Mouse (Mus musculus): ENCODE data around the gene Dkkl1. TPM values are rescaled to one million over a fixed set of nuclear protein-coding genes. Genes with fewer than 3 reads are reported as not detected.

Gene Dkkl1
- polyA plus RNA-seq (2012; rRNA removed) = 0.42 and 0.52 TPM in 2 replicates

GRCm38 (mm10) chr7:45211851-45212251 lies at the start of gene Dkkl1:
Dkkl1 (minus strand) TSS chr7:45212147.

GRCm38 (mm10) chr7:45240633-45241388 lies 28.9 kb upstream of the Dkkl1 start, which contains the start of gene Slc6a16:
Slc6a16 (plus strand) TSS chr7:45241085.

GRCm38 (mm10) chr7:45238723-45239496 lies 27.0 kb upstream of the Dkkl1 start, which contains the start of gene Cd37:
Cd37 (minus strand) TSS chr7:45239115.

GRCm38 (mm10) chr7:45215673-45216441 lies 3.9 kb upstream of the Dkkl1 start, which contains the start of gene Tead2:
Tead2 (plus strand) TSS chr7:45215753.

GRCm38 (mm10) chr7:45204380-45205143 lies 7.4 kb downstream of the Dkkl1 start, which contains the start of gene Ccdc155:
Ccdc155 (minus strand) TSS chr7:45204892.

GRCm38 (mm10) chr7:45180896-45181477 lies 31.0 kb downstream of the Dkkl1 start, which contains the start of gene Pth2:
Pth2 (plus strand) TSS chr7:45180995.

GRCm38 (mm10) chr7:45179469-45179868 lies 32.5 kb downstream of the Dkkl1 start, which contains the start of gene Gfy:
Gfy (minus strand) TSS chr7:45179569.

GRCm38 (mm10) chr7:45163735-45164490 lies 48.0 kb downstream of the Dkkl1 start, which contains the start of gene Slc17a7:
Slc17a7 (plus strand) TSS chr7:45163949.

Other genes with a start within 250 kb of the Dkkl1 start
- gene Cpt1c, start 237.3 kb downstream of the Dkkl1 start, polyA plus RNA-seq (2012; rRNA removed) = 2.3 and 2.6 TPM in 2 replicates
- 105 and 112 TPM in 2 replicates for gene Prmt1, start 225.6 kb downstream of the Dkkl1 start, polyA plus RNA-seq (2012; rRNA removed)
- 50.0 and 54.3 TPM in 2 replicates for gene Irf3, start 214.5 kb downstream of the Dkkl1 start, polyA plus RNA-seq (2012; rRNA removed)
- 9.0 and 9.5 TPM in 2 replicates for gene Bcl2l12, start 213.4 kb downstream of the Dkkl1 start, polyA plus RNA-seq (2012; rRNA removed)
- 13.5 and 17.4 TPM in 2 replicates for gene Scaf1, start 195.8 kb downstream of the Dkkl1 start, polyA plus RNA-seq (2012; rRNA removed)
- gene Rras, start 194.2 kb downstream of the Dkkl1 start, polyA plus RNA-seq (2012; rRNA removed) = 41.8 and 53.8 TPM in 2 replicates
- gene Prr12, start 159.3 kb downstream of the Dkkl1 start, polyA plus RNA-seq (2012; rRNA removed) = 1.1 and 1.7 TPM in 2 replicates
- gene Nosip, start 149.7 kb downstream of the Dkkl1 start, polyA plus RNA-seq (2012; rRNA removed) = 24.0 and 24.4 TPM in 2 replicates
- gene Prrg2, start 149.5 kb downstream of the Dkkl1 start, polyA plus RNA-seq (2012; rRNA removed) = 17.7 and 19.5 TPM in 2 replicates
- gene Rcn3, start 119.9 kb downstream of the Dkkl1 start, polyA plus RNA-seq (2012; rRNA removed) = 18.6 and 20.0 TPM in 2 replicates
- 64.9 and 71.1 TPM in 2 replicates for gene Fcgrt, start 108.3 kb downstream of the Dkkl1 start, polyA plus RNA-seq (2012; rRNA removed)
- gene Rps11, start 87.7 kb downstream of the Dkkl1 start, polyA plus RNA-seq (2012; rRNA removed) = 256 and 267 TPM in 2 replicates
- 1,073 and 1,547 TPM in 2 replicates for gene Rpl13a, start 83.4 kb downstream of the Dkkl1 start, polyA plus RNA-seq (2012; rRNA removed)
- gene Gm45713, start 75.9 kb downstream of the Dkkl1 start, polyA plus RNA-seq (2012; rRNA removed) = 0.05 and 0.17 TPM in 2 replicates
- gene Flt3l, start 75.7 kb downstream of the Dkkl1 start, polyA plus RNA-seq (2012; rRNA removed) = 7.5 and 8.3 TPM in 2 replicates
- gene Pih1d1, start 57.8 kb downstream of the Dkkl1 start, polyA plus RNA-seq (2012; rRNA removed) = 32.5 and 35.0 TPM in 2 replicates
- 20.1 and 26.3 TPM in 2 replicates for gene Aldh16a1, start 57.6 kb downstream of the Dkkl1 start, polyA plus RNA-seq (2012; rRNA removed)
- 0.01 TPM in 2 replicates for gene Slc17a7, start 48.2 kb downstream of the Dkkl1 start, polyA plus RNA-seq (2012; rRNA removed)
- not detected in 2 replicates for gene Gfy, start 32.6 kb downstream of the Dkkl1 start, polyA plus RNA-seq (2012; rRNA removed)
- gene Pth2, start 31.2 kb downstream of the Dkkl1 start, polyA plus RNA-seq (2012; rRNA removed) = not detected in 2 replicates
- 0.04 and 0.05 TPM in 2 replicates for gene Ccdc155, start 7.3 kb downstream of the Dkkl1 start, polyA plus RNA-seq (2012; rRNA removed)
- 21.0 and 23.1 TPM in 2 replicates for gene Tead2, start 3.6 kb upstream of the Dkkl1 start, polyA plus RNA-seq (2012; rRNA removed)
- 30.2 and 33.5 TPM in 2 replicates for gene Cd37, start 27.0 kb upstream of the Dkkl1 start, polyA plus RNA-seq (2012; rRNA removed)
- gene Slc6a16, start 28.9 kb upstream of the Dkkl1 start, polyA plus RNA-seq (2012; rRNA removed) = 0.05 and 0.06 TPM in 2 replicates
- 0.04 and 0.09 TPM in 2 replicates for gene Slc6a21, start 65.4 kb upstream of the Dkkl1 start, polyA plus RNA-seq (2012; rRNA removed)
- gene Trpm4, start 121.6 kb upstream of the Dkkl1 start, polyA plus RNA-seq (2012; rRNA removed) = 3.7 and 4.2 TPM in 2 replicates
- 0.20 and 0.34 TPM in 2 replicates for gene Hrc, start 123.1 kb upstream of the Dkkl1 start, polyA plus RNA-seq (2012; rRNA removed)
- 0.06 and 0.07 TPM in 2 replicates for gene Ppfia3, start 154.9 kb upstream of the Dkkl1 start, polyA plus RNA-seq (2012; rRNA removed)
- 0.12 and 0.20 TPM in 2 replicates for gene Lin7b, start 158.4 kb upstream of the Dkkl1 start, polyA plus RNA-seq (2012; rRNA removed)
- 152 and 184 TPM in 2 replicates for gene Snrnp70, start 183.6 kb upstream of the Dkkl1 start, polyA plus RNA-seq (2012; rRNA removed)
- not detected in 2 replicates for gene Kcna7, start 193.5 kb upstream of the Dkkl1 start, polyA plus RNA-seq (2012; rRNA removed)
- gene Ntf5, start 201.5 kb upstream of the Dkkl1 start, polyA plus RNA-seq (2012; rRNA removed) = 0.15 and 0.17 TPM in 2 replicates
- not detected in 2 replicates for gene Lhb, start 208.7 kb upstream of the Dkkl1 start, polyA plus RNA-seq (2012; rRNA removed)
- 7.5 and 9.9 TPM in 2 replicates for gene Gys1, start 222.7 kb upstream of the Dkkl1 start, polyA plus RNA-seq (2012; rRNA removed)
- gene Ruvbl2, start 225.9 kb upstream of the Dkkl1 start, polyA plus RNA-seq (2012; rRNA removed) = 37.3 and 45.2 TPM in 2 replicates
- 1,700 and 2,007 TPM in 2 replicates for gene Ftl1, start 247.7 kb upstream of the Dkkl1 start, polyA plus RNA-seq (2012; rRNA removed)